Mouse (Mus musculus): Measurements from ENCODE around the gene Ano1. TPM values are rescaled to one million over a fixed set of nuclear protein-coding genes. Genes with fewer than 3 reads are reported as not detected.

Ano1 gene
- total and polyA plus RNA-seq, 2 experiments from 2014 or later, result 4.6 to 8.2 TPM

DNA sequence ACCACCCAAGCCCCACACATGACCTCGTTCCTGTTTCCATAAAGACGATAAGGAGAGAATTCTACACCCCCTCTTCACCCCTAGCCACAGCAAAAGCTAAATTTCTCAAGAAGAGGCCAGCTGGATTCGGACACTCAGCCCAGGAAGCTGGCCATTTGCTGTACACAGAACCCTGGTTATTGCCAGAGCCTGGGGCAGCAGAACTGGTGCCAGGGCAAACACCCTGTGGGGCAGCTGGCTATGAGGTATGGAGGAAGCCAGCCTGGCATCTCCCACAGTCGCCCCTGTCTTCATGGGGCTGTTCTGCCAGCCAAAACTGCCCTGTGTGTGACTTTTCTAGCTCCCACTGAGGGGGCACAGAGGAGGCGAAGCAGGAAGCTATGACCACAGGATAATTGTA is 104.2 kb downstream of the Ano1 start:
- DNase-seq, result no peak
- no peak for ATAC-seq

DNA sequence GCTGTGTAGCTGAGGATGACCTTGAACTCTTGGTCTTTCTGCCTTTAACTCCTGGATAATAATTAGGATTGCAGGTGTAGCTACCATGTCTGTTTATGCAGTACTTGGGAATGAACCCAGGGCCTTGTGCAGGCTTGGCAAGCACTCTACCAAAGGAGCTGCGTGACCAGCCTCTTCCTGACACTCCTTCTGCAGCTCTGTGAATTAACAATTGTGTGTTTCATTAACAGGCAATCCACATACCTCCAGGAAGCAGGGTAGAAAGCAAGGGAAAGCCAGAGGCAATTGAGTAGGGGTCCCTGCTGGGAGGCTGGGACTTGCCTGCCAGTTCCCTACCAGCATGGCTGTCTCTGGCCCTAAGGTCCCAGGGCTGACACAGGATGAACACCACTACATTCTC is 111.0 kb downstream of the Ano1 start:
- H3K9ac ChIP-seq, result no peak overlapping the region
- ATAC-seq, result peak; percentile 43
- H3K36me3 ChIP-seq (ENCODE audit: insufficient read depth), result no peaks in the 10 kb centered on the region
- no peak overlapping the region for H3K4me2 ChIP-seq (ENCODE audit: low read depth)
- no peak for TF ChIP-seq CTCF (IDR thresholded peaks at IDR 0.05; ENCODE audit: low read depth)
- H3K4me3 ChIP-seq (ENCODE audit: low read depth, low read length), result no peak overlapping the region
- H3K9me3 ChIP-seq (ENCODE audit: low read length), result no peaks in the 10 kb centered on the region
- no peak overlapping the region for H3K27ac ChIP-seq (ENCODE audit: low read depth, low read length)
- H3K4me1 ChIP-seq (ENCODE audit: insufficient read depth), result no peaks in the 10 kb centered on the region
- 34% methylated on average over 1 of the region's 1 CpGs for WGBS
- no peaks in the 10 kb centered on the region for H3K27me3 ChIP-seq (ENCODE audit: insufficient read depth, low read length)
- DNase-seq, result no peak

More for the DNA sequence above, 104.2 kb downstream of the Ano1 start:
- WGBS, result 78% methylated on average over 5 of the region's 5 CpGs
- Histone ChIP-seq H3K4me3 (ENCODE audit: low read depth, low read length) (no peak overlapping the region), H3K27me3 (ENCODE audit: insufficient read depth, low read length) (no peaks in the 10 kb centered on the region), H3K9ac (no peak overlapping the region), H3K9me3 (ENCODE audit: low read length) (no peaks in the 10 kb centered on the region), H3K27ac (ENCODE audit: low read depth, low read length) (no peak overlapping the region), H3K4me1 (ENCODE audit: insufficient read depth) (no peaks in the 10 kb centered on the region), H3K4me2 (ENCODE audit: low read depth) (no peak overlapping the region), H3K36me3 (ENCODE audit: insufficient read depth) (no peaks in the 10 kb centered on the region)
- no peak for TF ChIP-seq CTCF (IDR thresholded peaks at IDR 0.05; ENCODE audit: low read depth)

DNA sequence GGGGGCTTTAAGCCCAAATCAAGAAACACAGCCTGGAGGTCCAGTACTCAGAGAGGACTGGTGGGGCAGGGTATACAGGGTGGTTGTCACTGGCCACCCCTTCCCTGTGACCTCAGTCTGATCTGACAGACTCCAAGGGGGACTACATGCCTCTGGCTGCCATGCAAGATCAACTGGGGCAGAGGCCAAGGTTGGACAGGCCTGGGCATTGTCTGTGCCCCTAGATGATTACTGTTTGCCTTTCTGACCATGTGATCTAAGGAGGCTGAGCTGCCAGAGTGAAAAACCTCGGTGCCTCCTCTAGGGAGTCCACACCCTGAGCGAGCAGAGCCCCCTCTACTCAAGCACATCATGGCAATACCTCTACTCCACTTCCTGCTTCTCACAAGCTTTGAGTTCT is 115.8 kb downstream of the Ano1 start:
- WGBS, result 38% methylated on average over 2 of the region's 2 CpGs
- no peak overlapping the region for H3K9ac ChIP-seq
- H3K9me3 ChIP-seq (ENCODE audit: low read length), result no peaks in the 10 kb centered on the region
- no peaks in the 10 kb centered on the region for H3K27me3 ChIP-seq (ENCODE audit: insufficient read depth, low read length)
- no peak overlapping the region for H3K4me3 ChIP-seq (ENCODE audit: low read depth, low read length)
- H3K36me3 ChIP-seq (ENCODE audit: insufficient read depth), result no peaks in the 10 kb centered on the region
- no peak overlapping the region for H3K27ac ChIP-seq (ENCODE audit: low read depth, low read length)
- H3K4me2 ChIP-seq (ENCODE audit: low read depth), result no peak overlapping the region
- H3K4me1 ChIP-seq (ENCODE audit: insufficient read depth), result no peaks in the 10 kb centered on the region
- DNase-seq (no peak), ATAC-seq (peak; percentile 71)
- TF ChIP-seq CTCF (IDR thresholded peaks at IDR 0.05; ENCODE audit: low read depth), result no peak

DNA sequence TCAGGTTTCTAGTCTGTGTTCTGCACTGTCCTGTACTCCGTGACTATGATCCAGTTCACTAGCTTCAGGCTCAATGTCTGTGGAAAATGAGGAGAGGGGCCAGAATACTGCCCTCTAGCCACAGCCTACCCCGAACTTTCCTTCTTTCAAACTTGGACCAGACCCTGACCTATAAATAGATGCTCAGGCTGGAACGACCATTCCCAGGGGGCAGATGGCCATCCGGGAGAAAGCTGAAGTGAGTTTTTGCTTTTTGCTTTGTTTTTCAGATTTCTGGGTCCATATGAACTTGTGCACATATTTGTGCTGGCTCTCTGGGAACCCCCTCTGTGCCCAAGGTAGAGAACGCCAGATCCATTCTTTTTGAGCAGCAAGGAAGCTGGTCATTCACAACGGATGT is 116.9 kb downstream of the Ano1 start:
- Histone ChIP-seq H3K4me2 (ENCODE audit: low read depth) (no peak overlapping the region), H3K4me3 (ENCODE audit: low read depth, low read length) (no peak overlapping the region), H3K4me1 (ENCODE audit: insufficient read depth) (no peaks in the 10 kb centered on the region), H3K27me3 (ENCODE audit: insufficient read depth, low read length) (no peaks in the 10 kb centered on the region), H3K27ac (ENCODE audit: low read depth, low read length) (no peak overlapping the region), H3K9ac (no peak overlapping the region), H3K9me3 (ENCODE audit: low read length) (no peaks in the 10 kb centered on the region), H3K36me3 (ENCODE audit: insufficient read depth) (no peaks in the 10 kb centered on the region)
- ATAC-seq, result no peak
- WGBS, result 81% methylated on average over 6 of the region's 6 CpGs
- no peak for TF ChIP-seq CTCF (IDR thresholded peaks at IDR 0.05; ENCODE audit: low read depth)
- no peak for DNase-seq

DNA sequence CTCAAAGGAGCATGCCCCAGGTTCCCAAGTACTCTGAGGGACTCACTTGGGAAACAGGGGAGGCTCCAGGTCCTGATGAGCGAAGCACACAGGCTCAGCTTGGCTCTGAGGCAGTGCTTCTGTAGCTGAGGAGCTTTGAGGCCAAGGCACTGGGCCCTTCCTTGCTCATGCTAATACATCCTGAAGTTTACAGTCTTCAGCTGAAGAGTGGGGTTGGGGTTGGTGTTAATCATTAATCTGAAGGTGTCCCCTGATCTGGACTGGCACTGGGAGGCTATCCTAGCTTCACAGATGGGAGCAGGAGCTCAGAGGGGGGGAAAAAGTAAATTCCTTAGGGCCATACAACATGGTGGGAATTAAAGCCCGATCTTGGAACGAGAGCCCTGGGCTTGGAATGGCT is 117.3 kb downstream of the Ano1 start:
- Histone ChIP-seq H3K9me3 (ENCODE audit: low read length) (no peaks in the 10 kb centered on the region), H3K27ac (ENCODE audit: low read depth, low read length) (no peak overlapping the region), H3K4me3 (ENCODE audit: low read depth, low read length) (no peak overlapping the region), H3K4me2 (ENCODE audit: low read depth) (no peak overlapping the region), H3K27me3 (ENCODE audit: insufficient read depth, low read length) (no peaks in the 10 kb centered on the region), H3K4me1 (ENCODE audit: insufficient read depth) (no peaks in the 10 kb centered on the region), H3K9ac (no peak overlapping the region), H3K36me3 (ENCODE audit: insufficient read depth) (no peaks in the 10 kb centered on the region)
- ATAC-seq (no peak), DNase-seq (no peak)
- no peak for TF ChIP-seq CTCF (IDR thresholded peaks at IDR 0.05; ENCODE audit: low read depth)
- WGBS, result 92% methylated on average over 3 of the region's 3 CpGs

DNA sequence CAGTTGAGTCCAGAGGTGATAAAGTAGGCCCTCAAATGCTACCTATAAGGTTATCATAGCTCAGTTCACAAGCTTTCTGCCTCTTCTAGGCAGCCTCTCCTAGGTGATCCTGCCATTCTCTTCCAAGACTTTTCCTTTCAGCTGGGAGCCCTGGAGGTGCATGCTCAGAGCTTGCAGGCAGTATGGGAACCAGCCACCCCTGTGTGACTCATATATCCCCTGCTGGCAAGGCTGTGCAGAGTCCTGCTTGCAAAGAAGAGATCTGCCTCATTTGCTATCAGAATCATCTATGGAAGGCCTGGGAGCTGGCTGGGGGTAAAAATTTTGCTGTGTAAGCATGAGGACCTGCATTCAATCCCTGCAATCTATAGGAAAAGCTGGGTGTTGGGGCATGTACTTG is 119.5 kb downstream of the Ano1 start:
- ATAC-seq, result no peak
- H3K4me1 ChIP-seq (ENCODE audit: insufficient read depth), result peaks cover 4% of the 10 kb centered on the region; the same call in 1 of the 2 replicates
- no peak overlapping the region for H3K9ac ChIP-seq
- no peaks in the 10 kb centered on the region for H3K36me3 ChIP-seq (ENCODE audit: insufficient read depth)
- no peak overlapping the region for H3K4me3 ChIP-seq (ENCODE audit: low read depth, low read length)
- no peak for DNase-seq
- no peaks in the 10 kb centered on the region for H3K9me3 ChIP-seq (ENCODE audit: low read length)
- no peak overlapping the region for H3K4me2 ChIP-seq (ENCODE audit: low read depth)
- no peak for TF ChIP-seq CTCF (IDR thresholded peaks at IDR 0.05; ENCODE audit: low read depth)
- H3K27me3 ChIP-seq (ENCODE audit: insufficient read depth, low read length), result no peaks in the 10 kb centered on the region
- H3K27ac ChIP-seq (ENCODE audit: low read depth, low read length), result no peak overlapping the region

DNA sequence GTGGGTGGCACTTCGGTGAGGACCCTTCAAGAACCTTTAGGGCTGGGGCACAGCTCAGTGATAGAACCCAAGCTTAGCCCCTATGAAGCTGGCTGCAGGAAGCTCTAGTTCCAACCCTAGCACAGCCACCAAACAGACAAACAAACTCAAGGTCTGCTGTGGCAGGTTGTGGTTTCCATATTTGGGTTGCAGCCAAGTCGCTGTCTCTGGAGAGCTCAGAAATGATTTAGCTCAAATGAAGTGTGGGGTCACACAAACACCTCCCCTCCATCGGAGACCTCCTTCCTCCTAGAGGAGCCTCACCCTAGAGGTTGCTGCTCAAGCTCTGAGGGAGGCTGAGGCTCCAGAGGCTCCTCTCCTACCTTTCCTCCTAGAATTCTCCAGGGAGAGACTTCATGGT is 121.2 kb downstream of the Ano1 start:
- Histone ChIP-seq H3K36me3 (ENCODE audit: insufficient read depth) (no peaks in the 10 kb centered on the region), H3K27me3 (ENCODE audit: insufficient read depth, low read length) (no peaks in the 10 kb centered on the region), H3K9me3 (ENCODE audit: low read length) (no peaks in the 10 kb centered on the region), H3K27ac (ENCODE audit: low read depth, low read length) (no peak overlapping the region), H3K4me2 (ENCODE audit: low read depth) (no peak overlapping the region), H3K9ac (no peak overlapping the region), H3K4me3 (ENCODE audit: low read depth, low read length) (no peak overlapping the region), H3K4me1 (ENCODE audit: insufficient read depth) (peaks cover 4% of the 10 kb centered on the region; the same call in 1 of the 2 replicates)
- no peak for ATAC-seq
- 78% methylated on average over 3 of the region's 3 CpGs for WGBS
- no peak for TF ChIP-seq CTCF (IDR thresholded peaks at IDR 0.05; ENCODE audit: low read depth)
- no peak for DNase-seq

Data from forebrain, postnatal 0 days (tissue).